Mouse (Mus musculus) E14TG2a.4 (cell line): ENCODE results near the gene Il11.
A peak's percentile ranks its signal among the peaks of the same experiment; 100 is the strongest.

Source experiments
- H3K27me3 ChIP-seq: 2 replicates; pipeline ENCODE4 v1.6.1; 2014; ENCODE audit warnings: low read length, control low read depth; ENCODE audit not compliant: insufficient read depth
- H3K36me3 ChIP-seq: 2 replicates; pipeline ENCODE4 v1.6.1; 2014; ENCODE audit warnings: low read length, control low read depth; ENCODE audit not compliant: insufficient read depth
- H3K4me1 ChIP-seq: replicated peaks from 2 replicates; pipeline ENCODE4 v1.6.1; 2014; ENCODE audit warnings: low read depth, low read length, control low read depth
- H3K4me3 ChIP-seq: replicated peaks from 2 replicates; pipeline ENCODE4 v1.5.1; 2014; ENCODE audit warnings: mild to moderate bottlenecking, low read length
- H3K9me3 ChIP-seq: 2 replicates; pipeline ENCODE4 v1.6.1; 2014; ENCODE audit warnings: low read length, control low read depth
- CTCF ChIP-seq: conservative IDR thresholded peaks from 2 replicates; pipeline ENCODE4 v1.5.1; 2014; ENCODE audit warnings: low read length
- NANOG ChIP-seq: IDR thresholded peaks from 2 replicates; pipeline ENCODE4 v1.6.1; 2014; ENCODE audit warnings: borderline replicate concordance, low read length, mixed read lengths
- POU5F1 ChIP-seq: IDR thresholded peaks from 2 replicates; pipeline ENCODE4 v1.6.1; 2014; ENCODE audit warnings: low read length, borderline replicate concordance

Gene Il11

GRCm38 (mm10) chr7:4749169-4749568 is 33.5 kb downstream of the Il11 start:
- Histone ChIP-seq H3K9me3 (no peaks in the 10 kb centered on the region), H3K27me3 (no peaks in the 10 kb centered on the region), H3K4me3 (no peak overlapping the region), H3K4me1 (peaks cover 78% of the 10 kb centered on the region), H3K36me3 (peaks cover 71% of the 10 kb centered on the region)
- TF ChIP-seq NANOG (no peak), POU5F1 (no peak), CTCF (no peak)

GRCm38 (mm10) chr7:4748321-4748720 is 34.3 kb downstream of the Il11 start:
- peaks cover 80% of the 10 kb centered on the region for H3K36me3 ChIP-seq
- H3K27me3 ChIP-seq, result no peaks in the 10 kb centered on the region
- no peak overlapping the region for H3K4me3 ChIP-seq
- H3K9me3 ChIP-seq, result no peaks in the 10 kb centered on the region
- H3K4me1 ChIP-seq, result peaks cover 73% of the 10 kb centered on the region
- TF ChIP-seq POU5F1, result no peak
- TF ChIP-seq CTCF, result no peak
- TF ChIP-seq NANOG, result no peak

- TF ChIP-seq POU5F1 (no peak), CTCF (no peak), NANOG (no peak)
- Histone ChIP-seq H3K36me3 (peaks cover 90% of the 10 kb centered on the region), H3K9me3 (no peaks in the 10 kb centered on the region), H3K4me1 (peaks cover 79% of the 10 kb centered on the region), H3K4me3 (peak overlapping the region; percentile 63; the same call in 1 of the 2 replicates), H3K27me3 (no peaks in the 10 kb centered on the region)
Observed at GRCm38 (mm10) chr7:4747156-4747899, 35.3 kb downstream of the Il11 start.

GRCm38 (mm10) chr7:4746326-4746980 is 36.2 kb downstream of the Il11 start:
- Histone ChIP-seq H3K36me3 (peaks cover 96% of the 10 kb centered on the region), H3K4me3 (peak overlapping the region; percentile 63), H3K4me1 (peaks cover 88% of the 10 kb centered on the region), H3K9me3 (no peaks in the 10 kb centered on the region), H3K27me3 (no peaks in the 10 kb centered on the region)
- TF ChIP-seq CTCF (no peak), NANOG (no peak), POU5F1 (no peak)

- Histone ChIP-seq H3K9me3 (no peaks in the 10 kb centered on the region), H3K36me3 (peaks cover 85% of the 10 kb centered on the region), H3K27me3 (no peaks in the 10 kb centered on the region), H3K4me1 (peaks cover 82% of the 10 kb centered on the region), H3K4me3 (no peak overlapping the region)
- no peak for TF ChIP-seq CTCF
- TF ChIP-seq NANOG, result no peak
- no peak for TF ChIP-seq POU5F1
Observed at GRCm38 (mm10) chr7:4744886-4745285, 37.8 kb downstream of the Il11 start.

- H3K9me3 ChIP-seq, result no peaks in the 10 kb centered on the region
- no peak overlapping the region for H3K4me3 ChIP-seq
- peaks cover 76% of the 10 kb centered on the region for H3K4me1 ChIP-seq
- peaks cover 71% of the 10 kb centered on the region for H3K36me3 ChIP-seq
- H3K27me3 ChIP-seq, result no peaks in the 10 kb centered on the region
- TF ChIP-seq NANOG (no peak), POU5F1 (no peak), CTCF (no peak)
Observed at GRCm38 (mm10) chr7:4743354-4743753, 39.3 kb downstream of the Il11 start.

- no peaks in the 10 kb centered on the region for H3K27me3 ChIP-seq
- H3K36me3 ChIP-seq, result peaks cover 62% of the 10 kb centered on the region
- H3K9me3 ChIP-seq, result no peaks in the 10 kb centered on the region
- H3K4me1 ChIP-seq, result peaks cover 69% of the 10 kb centered on the region
- peak overlapping the region; percentile 96 for H3K4me3 ChIP-seq
- TF ChIP-seq NANOG (no peak), CTCF (no peak), POU5F1 (no peak)
Observed at GRCm38 (mm10) chr7:4742482-4742819, 40.2 kb downstream of the Il11 start.

GRCm38 (mm10) chr7:4741672-4742481 is 40.8 kb downstream of the Il11 start:
- H3K27me3 ChIP-seq, result no peaks in the 10 kb centered on the region
- peak overlapping the region; percentile 96 for H3K4me3 ChIP-seq
- peaks cover 57% of the 10 kb centered on the region for H3K36me3 ChIP-seq
- peaks cover 66% of the 10 kb centered on the region for H3K4me1 ChIP-seq
- H3K9me3 ChIP-seq, result no peaks in the 10 kb centered on the region
- TF ChIP-seq POU5F1 (no peak), CTCF (no peak), NANOG (no peak)
